Mouse (Mus musculus): ENCODE measurements at regions not wholly inside any gene's neighbourhood (a gene's known extent, or its start where the extent isn't known, plus 50 kb on each side); places are given as distances from the start of the nearest gene placed in this dataset.
"Not testable (repeated sequence)": the region's sequence is repeated elsewhere in the genome, so short reads cannot be mapped to it uniquely, and the experiment has no call there.

DNA sequence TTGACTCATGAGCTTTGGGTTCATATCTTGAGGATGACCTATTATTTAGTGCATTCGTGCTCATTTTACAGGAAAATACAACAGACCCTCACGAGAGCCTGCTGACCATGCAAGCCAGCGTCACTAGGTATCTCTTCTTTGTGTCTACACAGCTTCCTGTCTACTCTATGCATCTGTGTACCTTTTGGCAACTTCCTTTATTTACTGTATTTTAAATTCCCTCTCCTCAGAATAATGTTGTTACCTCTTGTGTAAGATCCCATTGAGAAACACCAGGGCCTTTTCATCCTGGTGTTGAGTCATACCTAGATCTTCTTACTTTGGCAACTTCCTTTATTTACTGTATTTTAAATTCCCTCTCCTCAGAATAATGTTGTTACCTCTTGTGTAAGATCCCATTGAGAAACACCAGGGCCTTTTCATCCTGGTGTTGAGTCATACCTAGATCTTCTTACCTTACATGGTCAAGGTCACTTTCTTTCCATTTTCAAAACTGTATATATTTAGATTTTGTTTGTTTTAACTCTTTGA, 639.1 kb upstream of the Rorb start:
- DNase-seq, result not testable (repeated sequence)

DNA sequence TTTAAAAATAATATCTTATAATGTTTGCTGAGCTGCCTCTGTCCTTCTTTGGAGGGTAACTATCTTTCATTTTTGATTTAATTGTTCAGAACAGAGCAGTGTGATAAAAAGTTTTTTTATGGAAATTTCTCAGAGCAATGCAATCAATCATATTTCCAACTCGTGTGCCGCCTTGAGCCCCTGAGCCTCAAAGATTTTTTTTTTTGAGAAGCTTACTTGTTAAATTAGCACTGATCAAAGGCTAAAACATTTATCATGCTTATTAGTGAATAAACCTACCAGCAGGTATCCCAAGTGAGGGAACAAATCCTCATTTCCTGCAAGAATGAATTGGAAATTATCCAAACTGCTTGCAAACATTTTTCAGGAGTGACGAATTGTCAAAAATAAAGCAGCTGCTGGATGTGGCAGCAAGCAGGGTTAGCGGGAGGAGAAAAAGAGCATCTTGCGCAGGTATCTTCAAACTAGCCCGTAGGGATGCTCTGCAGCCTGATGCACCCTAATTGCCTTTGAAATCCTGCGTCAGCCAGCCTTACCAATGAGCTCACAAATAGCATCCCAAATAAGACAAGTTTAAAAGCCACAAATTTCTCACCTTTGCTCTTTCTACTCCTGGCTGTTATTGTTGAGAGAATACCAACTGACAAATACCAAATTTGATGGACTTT, 637.0 kb upstream of the Rorb start:
- no peak for DNase-seq

DNA sequence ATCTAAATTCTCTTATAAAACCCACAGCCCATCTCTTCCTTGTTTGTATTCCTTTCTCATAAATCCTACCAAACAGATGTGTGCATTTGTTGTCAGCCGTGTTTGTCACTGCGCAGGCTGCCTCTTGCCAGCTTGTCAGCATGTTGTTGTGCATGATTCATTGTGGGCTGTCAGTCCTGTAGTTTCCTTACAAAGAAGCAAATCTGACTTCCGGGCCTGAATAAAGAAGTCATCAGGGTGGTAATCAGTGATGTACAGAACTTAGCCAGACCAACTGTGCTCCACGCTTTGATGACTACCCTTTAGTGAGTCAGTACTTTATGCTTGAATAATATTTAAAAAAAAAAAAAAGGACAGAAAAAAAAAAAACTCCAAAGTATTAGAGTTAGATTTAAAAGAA, 608.9 kb upstream of the Rorb start:
- DNase-seq, result no peak
